Mouse (Mus musculus) kidney, adult 18-20 months (tissue): ENCODE measurements around the gene Moap1.
A peak's percentile ranks its signal among the peaks of the same experiment; 100 is the strongest.

Source experiments
- DNase-seq: peaks from one replicate; pipeline ENCODE4 v3.0.0; 2021

The Moap1 gene

DNA sequence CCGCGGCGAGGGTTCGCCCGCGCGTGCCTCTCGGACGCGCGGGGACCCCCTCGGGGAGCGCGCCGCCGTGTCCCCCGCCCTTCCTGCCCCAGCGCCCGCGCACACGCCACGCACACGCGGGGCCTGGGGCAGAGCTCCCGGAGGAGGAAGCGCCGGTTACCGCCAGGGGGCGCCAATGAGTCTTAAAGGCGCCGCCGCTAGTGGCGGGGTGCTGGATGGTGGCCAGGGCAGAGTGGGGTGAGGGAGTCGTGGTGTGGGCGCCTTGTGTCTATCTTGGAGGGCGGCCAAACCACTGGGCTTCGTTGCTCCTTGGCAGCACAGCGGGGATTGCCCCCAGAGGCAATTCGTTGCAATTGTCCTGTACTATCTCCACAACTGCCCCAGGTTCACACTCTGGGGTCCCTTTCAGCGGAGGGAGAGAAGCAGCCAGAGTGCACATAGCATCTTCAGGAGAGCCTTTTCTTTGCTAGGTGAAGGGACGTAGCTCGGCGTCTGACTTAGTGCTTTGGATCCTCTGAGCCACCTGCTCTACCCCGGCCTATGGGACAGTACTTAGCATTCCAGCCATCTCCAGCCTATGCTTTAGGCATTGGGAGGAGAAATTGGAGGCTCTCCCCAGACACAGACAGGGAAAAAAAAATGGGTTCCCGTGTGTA is 38.1 kb downstream of the Moap1 start:
- DNase-seq, result peak; percentile 85

DNA sequence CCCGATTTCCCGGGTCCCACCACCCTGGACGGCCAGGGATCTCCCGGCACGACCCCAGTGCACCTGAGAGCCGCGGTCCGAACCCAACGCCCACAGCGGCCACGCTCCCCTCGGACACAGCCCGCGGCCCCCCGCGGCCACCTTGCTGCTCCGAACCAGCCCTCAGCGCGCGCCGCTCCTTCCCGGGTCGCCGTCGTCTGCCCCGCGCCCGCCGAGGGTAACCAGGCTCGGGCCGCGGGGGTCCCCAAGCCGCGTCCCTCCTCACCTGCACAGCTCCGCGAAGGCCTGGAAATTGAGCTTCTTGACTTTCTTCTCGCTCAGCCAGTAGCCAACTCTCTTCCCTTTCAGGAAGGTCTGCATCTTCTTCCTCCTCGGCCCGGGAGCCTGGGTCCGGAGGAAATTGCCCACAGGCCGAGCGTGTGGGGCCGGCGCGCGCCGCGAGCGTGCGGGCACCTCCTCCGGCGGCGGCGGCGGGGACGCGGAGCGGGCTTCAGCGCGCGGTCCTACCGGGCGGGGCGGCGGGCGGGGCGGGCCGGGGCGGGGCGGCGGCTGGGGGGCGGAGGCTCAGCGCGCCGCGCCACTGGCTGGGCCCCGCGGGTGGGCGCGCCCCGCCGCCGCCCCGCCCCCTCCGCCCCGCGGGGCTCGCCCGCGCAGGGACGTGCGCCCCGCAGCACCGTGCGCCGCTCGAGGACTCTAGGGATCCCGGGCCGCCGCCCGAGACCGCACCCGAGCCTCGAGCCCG is 38.8 kb downstream of the Moap1 start, which contains the start of gene Itpk1:
Itpk1 (minus strand) TSS at position 474 of the 742 bp plus-strand sequence.
- DNase-seq, result peak; percentile 56

DNA sequence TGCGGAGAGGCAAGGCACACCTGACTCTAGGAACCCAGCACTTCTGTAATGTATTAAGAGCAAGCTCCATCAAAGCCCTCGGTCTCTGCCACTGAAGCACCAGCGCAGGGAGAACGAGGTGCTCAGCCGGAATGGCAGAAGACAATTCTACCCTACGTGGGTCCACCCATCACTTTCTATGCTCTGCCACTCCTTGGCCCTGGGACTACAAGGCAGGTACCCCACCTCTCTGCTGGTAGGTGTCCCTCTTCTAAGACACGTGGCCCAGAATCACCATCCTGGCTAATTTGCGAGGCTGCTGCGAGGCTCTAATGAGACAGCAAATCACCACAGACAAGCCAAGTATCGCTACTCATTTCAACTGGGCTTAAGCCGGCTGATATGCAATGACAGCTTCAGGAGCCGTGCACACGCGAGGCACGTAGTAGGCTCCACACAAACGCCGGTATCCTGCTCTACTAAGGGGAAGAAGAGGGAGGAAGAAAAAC is 39.5 kb downstream of the Moap1 start:
- DNase-seq, result no peak

DNA sequence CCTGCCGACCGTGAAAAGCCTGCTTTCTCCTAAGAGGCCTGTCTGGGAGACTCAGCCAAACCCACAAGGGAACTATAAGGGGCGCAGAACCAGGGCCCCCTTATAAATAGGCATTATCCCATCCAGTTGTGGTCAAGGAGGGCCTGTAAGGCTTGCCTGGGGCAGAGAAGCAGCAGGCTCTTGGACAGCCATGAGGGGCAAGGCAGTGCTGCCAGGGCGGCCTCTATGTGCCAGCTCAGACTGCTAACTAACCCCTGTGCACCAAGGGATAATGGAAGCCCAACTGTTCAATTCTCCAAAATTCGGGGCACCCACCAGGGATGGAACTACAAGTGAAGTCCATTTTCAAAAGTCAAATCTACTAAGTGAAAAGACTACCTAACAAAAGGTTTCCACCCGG is 40.0 kb downstream of the Moap1 start:
- no peak for DNase-seq

DNA sequence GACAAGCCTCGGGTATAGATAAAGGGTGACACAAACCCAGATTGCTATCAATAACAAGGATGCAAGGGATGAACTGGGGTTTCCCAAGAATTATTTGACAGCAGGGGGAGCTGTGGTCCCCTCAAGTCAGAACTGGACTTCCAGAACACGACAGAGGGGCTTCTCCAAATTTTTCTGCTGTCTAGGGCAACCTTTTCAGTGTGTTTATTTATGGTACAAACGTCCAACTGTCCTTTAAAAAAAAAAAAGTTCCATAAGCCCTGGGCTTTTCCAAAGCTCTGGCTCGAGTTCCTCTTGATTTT is 40.4 kb downstream of the Moap1 start:
- no peak for DNase-seq

DNA sequence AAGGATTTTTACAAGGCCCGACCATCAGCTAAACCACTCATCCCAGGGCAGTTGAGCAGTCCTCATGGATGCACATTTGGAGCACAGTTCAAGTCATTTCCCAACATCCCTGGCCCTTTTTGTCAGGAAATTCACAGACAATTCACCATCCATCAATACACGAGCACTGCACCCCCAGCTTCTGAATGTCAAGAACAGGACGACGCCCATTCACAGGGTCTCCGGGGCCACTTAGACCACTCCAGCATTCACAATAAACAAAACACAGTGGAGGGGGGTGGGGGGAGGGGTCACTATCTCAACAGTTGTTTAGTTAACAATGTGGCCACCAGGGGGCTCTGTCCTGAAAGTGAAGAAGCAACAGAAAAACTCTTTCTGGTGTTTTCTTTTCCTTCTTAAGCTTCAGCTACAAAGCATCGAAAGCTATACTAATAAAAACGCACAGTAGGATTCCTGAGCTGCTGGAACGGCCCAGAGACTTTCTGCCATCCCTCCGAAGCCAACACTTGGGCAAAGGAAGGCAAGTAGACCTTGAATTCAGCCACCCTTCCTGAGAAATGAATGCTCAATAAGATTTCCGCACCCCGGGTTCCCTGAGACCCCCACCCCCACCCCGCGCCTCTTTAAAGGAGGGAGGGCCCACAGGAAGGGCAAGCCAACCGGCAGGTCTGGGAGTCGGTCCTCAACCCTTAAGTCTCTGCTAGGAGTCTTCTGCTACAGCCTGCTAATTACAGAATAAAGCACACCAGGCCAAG is 40.9 kb downstream of the Moap1 start:
- DNase-seq, result peak; percentile 80

DNA sequence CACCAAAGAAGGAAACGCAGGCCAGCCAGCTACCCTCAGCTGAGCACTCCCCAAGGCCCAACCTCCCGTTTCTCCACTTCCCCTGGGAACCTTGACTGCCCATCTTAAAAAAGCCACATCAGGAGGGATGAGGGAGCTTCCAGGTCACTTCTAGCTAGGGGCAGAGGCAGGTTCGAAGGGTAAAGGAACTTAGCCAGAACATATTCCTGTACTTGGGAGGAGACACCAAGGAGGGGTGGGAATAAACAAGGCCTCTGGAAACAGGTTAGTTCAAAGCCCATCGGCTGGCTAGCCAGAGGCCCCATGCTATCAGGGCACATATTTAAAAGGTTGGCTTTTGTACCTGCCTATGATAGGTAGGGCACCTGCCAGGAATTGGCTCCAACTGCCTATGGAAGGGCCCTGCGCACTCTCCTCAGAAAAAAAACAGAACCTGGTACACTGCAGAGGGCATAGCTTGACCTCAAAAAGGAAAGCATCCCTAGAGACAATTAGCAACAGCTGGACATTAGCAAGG is 41.7 kb downstream of the Moap1 start:
- no peak for DNase-seq

DNA sequence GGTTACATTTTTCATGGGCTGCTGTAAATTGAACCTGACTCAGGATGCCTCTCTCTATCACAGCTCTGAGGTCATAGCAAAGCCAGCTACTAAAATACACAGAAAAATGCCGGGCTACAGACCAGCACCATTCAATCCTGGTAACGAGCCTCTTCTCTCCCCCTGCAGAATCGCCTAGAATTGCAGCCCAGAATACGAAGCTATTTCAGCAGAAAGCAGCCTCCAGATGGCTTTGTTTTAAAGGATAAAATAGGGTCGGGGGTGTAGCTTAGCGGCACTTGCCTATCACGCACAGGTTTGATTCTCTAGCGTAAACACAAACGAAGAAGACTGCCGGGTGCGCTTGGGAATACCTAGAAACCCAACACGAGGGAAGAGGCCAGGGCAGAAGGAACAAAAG is 43.0 kb downstream of the Moap1 start:
- no peak for DNase-seq

DNA sequence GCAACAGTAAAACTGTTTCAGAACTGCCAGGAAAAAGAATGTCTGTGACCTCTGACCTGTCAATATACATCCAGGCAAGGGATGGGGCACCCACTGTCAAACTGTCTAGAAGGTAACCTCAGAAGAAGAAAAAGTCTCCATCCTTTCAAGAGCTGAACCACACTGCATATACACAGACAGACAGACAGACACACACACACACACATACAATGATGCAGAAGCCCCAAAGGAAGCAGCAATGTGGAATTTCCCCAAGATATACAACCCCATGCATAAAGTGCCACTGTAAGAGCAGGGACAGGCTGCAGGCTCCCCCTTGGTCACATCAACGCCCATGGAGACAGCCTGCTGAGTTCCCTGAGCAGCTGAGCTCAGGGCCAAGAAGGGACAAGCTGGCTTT is 44.3 kb downstream of the Moap1 start:
- no peak for DNase-seq

DNA sequence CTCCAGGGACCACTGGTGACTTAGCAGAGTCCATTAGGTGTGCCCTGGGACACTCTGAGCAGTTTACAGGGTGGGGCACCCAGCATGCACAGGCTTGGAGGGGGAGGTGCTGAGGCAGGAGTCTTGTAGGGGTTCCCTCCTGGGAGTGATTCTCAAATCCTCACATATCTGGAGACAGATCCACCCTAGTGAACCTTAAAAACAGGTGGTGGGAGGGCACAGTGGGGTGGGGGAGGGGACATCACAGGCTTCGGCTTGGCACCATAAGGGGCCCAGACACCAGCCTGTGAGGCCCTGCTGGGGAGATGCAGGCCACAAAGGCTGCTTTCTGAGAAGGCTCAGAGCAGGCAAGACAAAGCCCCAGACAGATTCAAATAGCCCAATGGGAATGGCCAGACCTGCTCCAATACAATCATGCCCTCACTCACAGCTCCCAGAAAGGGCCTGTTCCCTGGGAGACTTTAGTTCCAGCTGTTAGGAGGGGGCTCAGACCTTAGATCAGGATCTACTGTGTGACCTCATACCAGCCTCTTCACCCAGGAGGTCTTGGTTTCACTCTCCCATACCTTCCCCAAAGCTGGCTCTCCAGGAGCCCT is 45.3 kb downstream of the Moap1 start:
- no peak for DNase-seq

DNA sequence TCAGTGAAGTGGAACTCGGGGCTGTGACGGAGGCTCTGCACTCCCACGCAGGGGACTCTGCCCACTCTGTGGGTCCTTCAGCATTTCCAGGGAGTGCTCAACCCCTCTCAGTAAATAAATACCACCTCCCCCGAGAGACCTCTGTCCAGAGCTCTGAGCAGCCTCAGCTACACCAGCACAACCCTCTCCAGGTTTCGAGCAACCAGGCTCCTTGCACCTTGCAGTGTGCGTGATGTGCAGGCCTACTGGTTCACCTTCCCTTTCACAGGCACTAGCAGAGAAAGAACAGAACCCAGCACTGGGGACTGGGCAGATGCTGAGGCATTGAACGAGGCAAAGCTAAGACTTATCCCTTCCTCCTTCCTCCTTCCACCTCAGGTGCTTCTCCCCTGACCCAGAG is 46.1 kb downstream of the Moap1 start:
- DNase-seq, result no peak

DNA sequence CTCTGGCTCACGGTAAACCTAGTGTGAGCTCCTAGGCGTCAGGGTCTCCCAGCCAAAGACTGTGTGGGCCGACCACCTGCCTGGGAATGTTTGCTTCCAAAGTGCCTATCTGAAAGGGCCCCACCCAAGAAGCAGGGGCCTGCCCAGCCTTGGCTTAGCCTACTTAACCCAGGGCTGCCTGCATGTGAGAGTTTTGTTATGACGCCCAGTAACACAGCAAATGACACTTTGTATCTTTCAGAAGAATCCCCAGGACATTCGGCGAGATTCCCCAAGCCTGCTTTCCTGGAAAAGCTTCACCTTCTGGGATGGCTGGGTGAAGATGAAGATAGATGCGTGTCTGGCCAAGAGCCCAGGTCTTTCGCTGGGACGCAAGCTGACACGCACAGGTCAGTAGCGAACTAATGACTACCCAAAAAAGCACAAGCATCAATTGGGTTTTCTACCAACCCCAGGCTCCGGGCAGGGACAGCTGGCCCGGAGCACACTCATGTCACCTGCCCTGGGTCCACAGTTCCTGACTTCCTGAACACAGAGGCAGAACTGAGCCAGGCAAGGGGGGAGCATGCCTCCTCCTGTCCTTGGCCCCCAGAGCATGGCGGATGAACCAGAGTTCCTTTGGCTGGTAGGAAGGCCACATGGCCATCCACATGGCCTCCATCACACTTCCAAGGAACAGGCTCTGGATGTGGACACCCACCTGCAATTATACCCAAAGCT is 46.7 kb downstream of the Moap1 start:
- no peak for DNase-seq

DNA sequence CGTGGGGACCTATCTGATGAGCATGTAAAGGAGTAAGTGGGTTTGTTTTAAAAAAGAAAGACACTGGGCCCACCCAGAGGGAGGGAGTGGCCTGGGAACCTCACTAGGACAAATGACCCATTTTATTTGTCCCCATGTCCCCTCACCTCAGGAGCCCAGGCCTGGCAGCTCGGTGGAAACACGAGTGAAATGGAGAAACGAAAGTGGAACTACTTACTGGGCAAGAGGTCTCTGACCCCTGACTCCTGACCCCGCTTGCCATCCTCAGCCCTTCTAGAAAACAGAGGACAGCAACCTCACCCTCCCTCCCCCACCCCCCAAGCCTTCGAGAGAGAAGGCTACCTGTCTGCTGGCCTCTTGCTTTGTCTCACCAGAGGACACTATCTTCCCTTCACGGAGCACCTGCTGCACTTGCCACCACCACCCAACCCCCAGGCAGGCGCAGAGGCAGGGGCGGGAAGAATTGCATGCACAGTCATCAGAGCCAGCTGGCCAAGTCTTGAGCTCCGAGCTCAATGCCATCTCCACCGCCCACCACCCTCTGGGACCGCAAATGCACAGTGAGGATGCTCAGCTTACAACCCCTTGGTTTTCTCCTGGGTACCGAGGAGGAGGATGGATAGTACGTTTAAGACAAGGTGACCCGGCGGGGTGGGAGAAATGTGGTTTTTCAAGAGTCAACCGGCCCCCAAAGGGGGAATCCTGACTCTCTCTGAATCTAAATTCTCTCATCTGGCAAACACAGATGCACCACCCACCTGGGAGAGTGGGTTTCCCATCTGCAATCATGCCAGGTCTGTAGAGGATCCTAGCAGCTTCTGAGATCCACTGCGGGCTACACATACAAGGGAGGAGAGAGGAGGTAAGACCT is 47.9 kb downstream of the Moap1 start:
- DNase-seq, result no peak
